Mouse (Mus musculus): ENCODE measurements at regions not wholly inside any gene's neighbourhood (a gene's known extent, or its start where the extent isn't known, plus 50 kb on each side); places are given as distances from the start of the nearest gene placed in this dataset.
"Not testable (repeated sequence)": the region's sequence is repeated elsewhere in the genome, so short reads cannot be mapped to it uniquely, and the experiment has no call there.

DNA sequence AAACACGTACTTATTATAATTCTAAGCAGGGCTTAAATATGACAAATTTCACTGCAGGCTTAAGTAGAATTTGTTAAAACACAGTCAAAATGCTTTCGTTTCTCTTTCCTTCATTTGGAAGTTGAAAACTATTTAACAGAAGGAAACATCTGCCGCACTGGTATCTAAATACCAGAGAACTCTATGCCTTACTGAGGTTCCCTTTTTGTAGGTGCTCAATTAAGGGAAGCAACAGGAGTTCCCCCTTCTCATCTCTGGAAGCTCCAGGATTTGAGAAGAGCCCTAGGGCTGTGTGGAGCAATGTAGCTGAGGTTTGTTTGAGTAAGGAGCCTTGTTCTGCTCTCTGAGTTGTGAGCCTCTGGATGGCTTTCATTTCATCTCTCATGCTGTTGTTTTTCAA lies 177.1 kb upstream of the Arhgap18 start:
- intact Hi-C loops (cut with DNase I), result no loop called here
- DNase-seq, result no peak

DNA sequence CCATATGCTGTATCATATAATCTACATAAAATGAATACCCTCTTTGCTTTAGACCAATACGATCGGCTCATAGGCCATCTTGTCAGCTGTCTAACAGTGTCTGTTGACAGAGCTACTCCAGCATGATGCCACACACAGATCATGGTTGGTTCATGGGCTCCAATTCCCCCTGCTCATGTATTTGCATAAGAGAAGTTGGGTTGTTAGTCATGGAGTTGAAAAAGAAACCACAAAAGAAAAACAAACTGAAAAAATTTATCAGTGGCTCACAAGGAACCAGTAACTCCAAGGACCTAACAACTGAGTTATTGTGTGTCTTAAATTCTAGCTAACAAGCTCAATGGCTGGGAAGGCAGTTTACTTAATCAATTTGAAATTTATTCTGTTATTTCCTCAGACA lies 176.1 kb upstream of the Arhgap18 start:
- intact Hi-C loops (cut with DNase I), result no loop called here
- no peak for DNase-seq

DNA sequence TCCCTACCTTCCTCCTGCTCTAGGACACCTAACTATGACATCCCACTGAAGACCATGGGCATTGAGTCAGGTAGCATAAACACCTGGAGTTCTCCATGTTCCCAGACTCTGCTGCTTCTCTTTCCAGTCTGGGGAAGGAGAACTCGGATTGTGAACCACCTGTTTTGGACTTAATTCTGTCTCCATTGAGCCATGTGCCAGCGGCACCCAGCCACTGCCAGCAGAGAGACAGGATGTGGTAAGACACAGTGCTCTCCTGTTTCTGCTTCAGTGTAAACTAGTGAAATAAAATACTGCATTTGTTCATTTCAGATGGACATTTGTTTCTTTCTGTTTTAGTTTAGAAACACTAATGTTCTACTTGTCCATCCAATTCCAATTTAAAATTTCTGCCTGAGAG lies 168.1 kb upstream of the Arhgap18 start:
- intact Hi-C loops (cut with DNase I), result no loop called here

DNA sequence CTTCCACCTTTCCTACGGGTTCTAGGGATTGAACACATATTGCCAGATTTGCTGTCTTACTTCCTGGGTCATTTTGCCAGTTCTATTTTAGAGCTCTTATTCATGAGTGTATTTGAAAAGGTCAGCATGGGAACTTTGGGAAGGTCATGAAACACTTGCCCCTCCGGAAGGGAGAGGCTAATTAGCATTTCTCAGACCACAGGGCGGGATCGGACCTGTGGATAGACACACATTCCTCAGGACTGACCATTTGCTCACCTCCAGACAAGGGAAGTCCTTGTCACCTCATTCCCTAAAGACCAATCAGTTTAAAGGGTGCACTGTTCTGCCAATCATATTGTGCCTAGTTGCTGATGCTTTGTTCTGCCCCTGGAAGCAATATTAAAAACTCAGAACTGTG lies 146.1 kb upstream of the Arhgap18 start:
- intact Hi-C loops (cut with DNase I); DNase-seq: not testable (repeated sequence)

More for the DNA sequence above, 168.1 kb upstream of the Arhgap18 start:
- no peak for DNase-seq

DNA sequence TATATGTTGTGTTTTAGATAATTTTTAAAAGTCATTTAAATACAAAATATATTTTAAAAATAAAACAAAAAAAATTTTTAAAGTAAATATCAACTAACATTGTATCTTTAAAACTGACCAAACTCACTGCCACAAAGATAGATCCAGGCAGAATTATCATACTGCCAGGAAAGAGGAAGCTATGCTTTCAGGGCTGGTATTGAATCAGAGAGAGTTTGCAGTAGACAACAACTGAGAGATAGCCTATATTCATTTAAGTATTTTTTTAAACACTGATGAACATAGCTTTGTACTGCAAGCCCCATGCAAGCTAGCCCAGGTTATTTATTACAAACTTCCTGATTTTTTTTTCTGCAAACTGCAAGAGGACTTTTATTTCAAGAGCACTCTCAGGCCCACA lies 142.0 kb upstream of the Arhgap18 start:
- DNase-seq, result no peak
- intact Hi-C loops (cut with DNase I), result no loop called here

DNA sequence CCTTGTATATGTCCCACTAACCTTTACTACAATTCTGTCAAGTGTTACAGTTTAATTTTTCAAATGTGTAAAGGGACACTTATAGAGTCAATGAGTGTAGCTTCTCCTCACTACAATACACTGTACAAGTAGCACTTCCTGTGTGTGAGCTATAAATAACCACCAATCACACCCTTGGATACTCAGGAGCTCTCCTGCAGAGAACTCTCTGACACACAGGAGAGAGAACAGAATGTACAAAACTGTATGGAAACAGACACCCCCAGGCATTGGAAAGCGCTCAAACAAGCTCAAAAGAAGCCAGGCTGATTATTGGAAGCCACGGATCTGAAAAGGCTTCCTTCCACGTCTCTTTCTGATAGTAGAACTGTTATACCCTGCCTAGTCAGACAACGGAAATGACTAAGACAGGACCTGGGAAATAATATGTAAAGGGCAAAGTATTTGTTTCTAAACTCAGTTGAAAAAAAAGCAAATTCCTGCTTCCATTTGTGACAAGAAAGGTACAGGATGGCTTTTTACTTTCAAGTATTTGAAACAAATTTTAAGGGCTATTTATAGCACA lies 122.9 kb upstream of the Arhgap18 start:
- intact Hi-C loops (cut with DNase I), result no loop called here
- no peak for DNase-seq

DNA sequence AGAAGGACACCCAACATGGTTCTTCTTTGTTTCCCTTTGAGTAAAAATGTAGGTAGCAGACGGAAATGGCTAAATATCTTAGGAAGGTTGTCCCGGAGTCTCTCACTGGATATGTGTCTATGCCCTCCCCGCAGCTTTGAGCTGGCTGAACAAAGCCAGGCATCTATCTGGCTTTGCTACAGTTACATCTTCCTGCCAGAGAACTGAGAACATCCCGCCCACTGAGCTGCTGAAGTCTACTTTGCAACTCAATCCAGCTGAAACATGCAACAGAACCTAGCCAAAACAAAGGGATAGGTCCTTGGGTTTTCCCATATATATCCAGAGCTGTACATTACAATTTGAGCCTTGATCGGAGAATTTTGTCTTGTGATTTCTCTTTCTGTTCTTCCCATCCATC lies 121.0 kb upstream of the Arhgap18 start:
- intact Hi-C loops (cut with DNase I), result no loop called here

DNA sequence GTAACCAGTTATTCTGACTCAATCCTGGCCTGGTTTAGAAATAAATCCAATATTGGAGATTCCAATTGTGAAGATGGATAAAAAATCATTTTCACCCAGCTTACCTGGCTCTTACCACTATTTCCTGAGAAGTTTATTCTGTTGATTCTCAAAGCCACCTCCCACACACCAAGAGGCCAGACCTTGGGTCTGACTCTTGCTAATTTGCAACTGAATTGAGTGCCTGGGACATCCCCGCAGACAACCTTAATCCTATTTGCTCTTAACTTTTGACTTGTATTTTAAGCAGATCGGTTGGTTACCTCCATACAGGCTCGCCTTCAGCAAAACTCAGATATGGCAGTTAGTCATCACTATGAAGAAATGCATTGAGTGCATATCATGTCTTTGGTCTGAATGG lies 115.8 kb upstream of the Arhgap18 start:
- DNase-seq, result no peak

More for the DNA sequence above, 121.0 kb upstream of the Arhgap18 start:
- DNase-seq, result no peak

DNA sequence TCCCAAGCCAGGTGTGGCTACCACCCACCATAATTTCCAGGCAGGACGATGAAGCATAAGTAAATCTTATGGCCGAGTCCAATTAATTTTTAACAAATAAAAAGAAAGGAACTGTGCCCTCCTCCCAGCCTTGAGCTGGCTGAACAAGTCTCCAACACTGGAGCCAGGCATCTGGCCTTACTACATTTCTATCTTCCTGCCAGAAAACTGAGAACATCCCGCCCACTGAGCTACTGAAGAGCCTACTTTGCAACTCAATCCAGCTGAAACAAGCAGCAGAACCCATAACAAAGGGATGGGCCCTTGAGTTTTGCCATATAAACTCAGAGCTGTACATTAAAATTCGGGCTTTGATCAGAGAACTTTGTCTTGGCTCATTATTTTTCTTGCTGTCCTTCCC lies 115.2 kb upstream of the Arhgap18 start:
- no peak for DNase-seq

More for the DNA sequence above, 115.8 kb upstream of the Arhgap18 start:
- intact Hi-C loops (cut with DNase I), result no loop called here

DNA sequence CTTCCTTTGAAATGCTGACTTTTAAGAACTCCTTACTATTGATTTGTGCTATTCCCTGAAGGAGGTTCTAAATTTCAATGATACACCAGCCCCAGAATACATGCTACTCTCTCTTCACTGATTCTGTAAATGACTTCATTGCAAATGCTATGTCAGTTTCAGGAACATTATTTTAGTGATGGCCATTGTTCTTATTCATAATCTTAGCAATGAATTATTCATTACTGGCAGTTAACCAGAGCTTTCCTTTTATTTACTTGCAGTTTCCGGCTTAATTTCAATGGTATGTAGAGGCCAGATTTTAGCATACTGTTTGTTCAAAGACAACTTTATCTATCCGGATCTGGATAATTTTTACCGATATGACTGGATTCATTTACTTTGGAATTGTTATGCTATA lies 114.1 kb upstream of the Arhgap18 start:
- DNase-seq, result no peak
- intact Hi-C loops (cut with DNase I), result no loop called here

More for the DNA sequence above, 115.2 kb upstream of the Arhgap18 start:
- intact Hi-C loops (cut with DNase I), result no loop called here

DNA sequence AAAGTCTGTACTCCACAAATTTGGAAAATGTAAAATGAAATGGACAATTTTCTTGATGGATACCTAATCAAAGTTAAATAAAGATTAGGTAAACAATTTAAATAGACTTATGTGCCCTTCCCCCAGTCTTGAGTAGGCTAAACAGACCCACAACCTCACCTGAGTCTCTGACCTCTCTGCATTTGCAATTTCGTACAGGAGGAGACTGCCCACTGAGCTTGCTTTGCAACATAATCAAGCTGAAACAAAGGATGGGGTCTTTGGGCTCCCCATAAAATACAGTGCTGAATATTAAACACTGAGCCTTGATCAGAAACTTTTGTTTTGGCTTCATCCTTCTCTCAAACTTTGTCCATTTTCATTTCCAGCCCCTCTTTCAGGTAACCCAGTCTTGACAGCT lies 100.1 kb upstream of the Arhgap18 start:
- intact Hi-C loops (cut with DNase I), result no loop called here
- no peak for DNase-seq

DNA sequence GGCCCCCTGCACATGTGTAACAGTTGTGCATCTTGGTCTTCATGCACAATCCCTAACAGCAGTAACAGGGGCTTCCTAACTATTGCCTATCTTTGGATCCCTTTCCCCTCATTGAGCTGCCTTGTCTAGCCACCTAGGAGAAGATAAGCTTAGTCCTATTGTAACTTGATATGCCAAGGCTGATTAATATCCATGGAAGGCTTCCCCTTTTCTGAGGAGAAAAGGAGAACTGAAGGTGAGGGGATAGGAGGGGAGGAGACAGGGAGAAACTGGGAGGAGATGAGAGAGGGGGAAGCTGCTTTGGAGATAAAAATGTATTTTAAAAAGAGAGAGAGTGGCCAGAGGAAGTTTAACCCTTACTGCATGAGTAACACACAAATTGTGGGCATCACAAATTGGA lies 89.0 kb upstream of the Arhgap18 start:
- DNase-seq, result no peak
- intact Hi-C loops (cut with DNase I), result no loop called here

DNA sequence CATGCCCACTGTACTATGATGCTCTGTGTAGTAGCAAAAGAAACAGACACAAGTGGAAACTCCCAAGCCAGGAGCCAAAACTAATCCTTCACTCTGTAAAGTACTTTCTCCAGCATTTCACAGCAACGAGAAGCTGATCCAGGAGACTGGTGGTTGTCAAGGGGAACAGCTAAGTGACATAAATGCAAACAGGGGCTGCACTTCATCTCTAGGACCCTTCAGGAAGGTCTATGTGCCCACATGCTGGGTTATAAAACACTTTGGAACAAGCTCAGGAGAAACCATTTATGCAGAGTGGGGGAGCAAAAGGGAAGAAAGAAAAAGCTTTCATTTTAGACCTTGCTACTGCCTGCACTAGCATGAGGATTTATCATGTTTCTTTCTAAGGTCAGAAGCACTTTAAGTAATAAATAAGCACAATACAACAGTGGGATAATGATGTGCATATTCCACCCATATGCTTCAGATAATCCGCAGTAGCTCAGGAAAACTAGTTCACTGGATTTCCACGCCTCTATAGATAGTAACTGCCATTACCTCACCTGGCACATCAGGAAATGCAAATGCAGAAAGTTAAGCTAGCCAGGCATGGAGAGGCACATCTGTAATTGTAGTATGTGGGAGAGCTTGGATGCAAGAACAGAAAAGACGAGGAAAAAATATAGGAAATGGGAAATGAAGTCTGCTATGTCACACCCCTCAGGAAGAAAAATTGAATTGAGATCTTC lies 73.6 kb upstream of the Arhgap18 start:
- no peak for DNase-seq
- intact Hi-C loops (cut with DNase I), result no loop called here

DNA sequence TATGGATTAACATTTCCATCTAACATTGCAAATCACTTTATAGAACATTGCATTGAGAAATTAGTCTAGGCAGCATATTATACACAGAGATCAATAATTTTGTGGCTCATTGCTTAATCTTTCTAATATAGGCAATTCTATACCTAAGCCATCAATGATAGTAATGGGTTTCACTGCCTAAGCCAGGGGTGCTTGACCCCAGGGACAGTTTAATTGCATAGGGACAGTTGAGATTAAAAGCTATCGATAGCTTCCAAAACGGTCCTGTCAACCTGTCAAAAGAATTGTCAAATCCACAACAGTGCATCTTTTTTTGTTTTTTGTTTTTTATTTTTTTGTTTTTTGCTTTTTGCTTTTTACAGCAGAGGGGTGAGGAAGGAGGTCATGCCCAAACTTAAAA lies 58.5 kb upstream of the Arhgap18 start:
- no peak for DNase-seq
- intact Hi-C loops (cut with DNase I), result loop anchor here (10.0 kb wide), 1 partner anchor 320 kb away; the partner anchor contains the start of gene L3mbtl3

DNA sequence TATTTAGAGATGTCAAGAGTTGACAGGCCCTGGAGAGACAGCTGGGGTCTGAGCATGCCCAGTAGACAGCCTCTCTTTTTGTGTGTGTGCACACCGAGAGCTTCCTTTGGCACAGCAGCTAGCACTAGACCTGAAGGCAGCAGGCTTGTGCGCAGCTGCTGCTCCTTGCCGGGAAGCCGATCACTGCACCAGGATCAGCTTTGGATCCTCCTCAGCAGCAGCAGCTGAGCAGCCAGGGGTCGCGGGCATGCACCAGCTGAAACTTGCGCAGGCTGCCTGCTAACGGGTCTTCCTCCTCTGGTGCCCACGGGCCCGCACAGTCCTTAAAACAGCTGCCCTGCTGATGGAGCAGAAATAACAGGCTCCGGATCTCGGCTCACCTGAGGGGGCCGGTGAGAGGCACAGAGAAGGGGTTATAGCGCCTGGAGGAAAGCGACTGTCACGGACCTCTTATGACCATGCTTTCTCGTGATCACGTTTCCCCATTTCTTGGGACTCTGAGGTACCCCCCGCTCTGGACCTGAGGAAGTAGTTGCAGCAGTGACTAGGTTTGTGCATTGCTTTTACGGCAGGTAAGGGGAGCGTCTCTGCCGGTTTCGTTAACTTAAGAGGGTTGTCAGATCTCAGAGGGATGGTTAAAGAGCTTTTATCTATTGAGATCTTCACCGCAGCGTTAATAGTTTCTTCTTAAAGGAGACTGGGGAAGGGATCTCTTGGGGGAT lies 57.8 kb upstream of the Arhgap18 start:
- intact Hi-C loops (cut with DNase I), result loop anchor here (10.0 kb wide), 1 partner anchor 321 kb away; the partner anchor contains the start of gene L3mbtl3
- peak; percentile 62 for DNase-seq

Measured in left cerebral cortex, postnatal 4 days (tissue).